Mouse (Mus musculus): ENCODE measurements around the gene Atn1. TPM values are rescaled to one million over a fixed set of nuclear protein-coding genes. Genes with fewer than 3 reads are reported as not detected.

Atn1 gene
- polyA plus RNA-seq, 1 experiment = 83.5 TPM

DNA sequence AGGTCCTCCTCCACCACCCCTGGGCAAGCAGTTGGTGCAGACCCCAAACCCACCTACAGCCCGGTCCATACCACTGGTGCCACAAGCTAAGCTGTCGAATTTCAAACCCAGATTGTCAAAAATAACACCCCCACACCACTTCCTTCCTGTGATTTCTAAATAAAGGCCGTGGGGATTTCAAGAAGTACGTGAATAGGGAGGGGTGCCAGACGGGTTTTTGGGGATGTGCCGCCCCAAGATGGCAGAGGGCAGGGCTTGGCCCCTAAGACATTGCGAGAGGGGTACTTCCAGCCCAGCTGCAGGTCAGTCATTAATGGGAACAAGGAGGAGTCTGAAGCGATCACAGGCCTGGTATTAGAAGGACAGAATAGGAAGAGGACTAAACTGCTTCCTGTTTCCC, 32.8 kb downstream of the Atn1 start:
- 78% methylated on average over 8 of the region's 8 CpGs for WGBS
- H3K4me1 ChIP-seq (ENCODE audit: control insufficient read depth, insufficient read depth, low read length) = no peaks in the 10 kb centered on the region
- no peak overlapping the region for H3K27ac ChIP-seq (ENCODE audit: insufficient read depth, low read length)
- no peak for TF ChIP-seq CTCF (IDR thresholded peaks at IDR 0.05; ENCODE audit: borderline replicate concordance, insufficient read depth, low read depth, low read length)
- TF ChIP-seq POLR2A (IDR thresholded peaks at IDR 0.05; ENCODE audit: borderline replicate concordance, insufficient read depth, low read length) = no peak
- DNase-seq = no peak
- no peak overlapping the region for H3K4me3 ChIP-seq (replicated peaks; ENCODE audit: insufficient read depth, low read depth, low read length)
- H3K27me3 ChIP-seq (ENCODE audit: control insufficient read depth, insufficient read depth, low read length) = no peaks in the 10 kb centered on the region

DNA sequence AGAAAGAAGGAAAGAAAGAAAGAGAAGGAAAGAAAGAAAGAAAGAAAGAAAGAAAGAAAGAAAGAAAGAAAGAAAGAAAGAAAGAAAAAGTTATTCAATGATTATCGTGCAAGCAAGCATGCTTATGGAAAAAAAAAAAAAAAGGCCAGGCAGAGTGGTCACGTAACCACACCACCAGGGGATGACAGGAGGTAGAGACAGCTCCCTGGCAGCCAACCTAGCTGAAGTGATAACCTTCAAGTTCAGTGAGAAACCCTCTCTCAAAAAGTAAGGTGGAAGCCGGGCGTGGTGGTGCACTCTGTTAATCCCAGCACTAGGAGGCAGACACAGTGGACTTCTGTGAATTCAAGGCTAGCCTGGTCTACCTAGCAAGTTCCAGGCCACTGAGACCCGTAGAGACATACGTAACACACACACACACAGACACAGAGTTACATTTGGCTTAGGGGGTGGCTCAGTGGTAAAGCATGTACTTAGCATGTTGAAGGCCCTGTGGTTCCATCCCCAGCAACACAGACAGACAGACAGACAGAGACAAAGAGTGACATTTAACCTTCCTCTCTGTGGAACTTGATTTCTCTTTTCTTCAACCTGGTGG, 33.3 kb downstream of the Atn1 start:
- 86% methylated on average over 6 of the region's 6 CpGs for WGBS
- no peak for DNase-seq
- Histone ChIP-seq H3K27ac (ENCODE audit: insufficient read depth, low read length) (no peak overlapping the region), H3K4me3 (replicated peaks; ENCODE audit: insufficient read depth, low read depth, low read length) (no peak overlapping the region), H3K4me1 (ENCODE audit: control insufficient read depth, insufficient read depth, low read length) (no peaks in the 10 kb centered on the region), H3K27me3 (ENCODE audit: control insufficient read depth, insufficient read depth, low read length) (no peaks in the 10 kb centered on the region)
- TF ChIP-seq CTCF (IDR thresholded peaks at IDR 0.05; ENCODE audit: borderline replicate concordance, insufficient read depth, low read depth, low read length) (no peak), POLR2A (IDR thresholded peaks at IDR 0.05; ENCODE audit: borderline replicate concordance, insufficient read depth, low read length) (no peak)

DNA sequence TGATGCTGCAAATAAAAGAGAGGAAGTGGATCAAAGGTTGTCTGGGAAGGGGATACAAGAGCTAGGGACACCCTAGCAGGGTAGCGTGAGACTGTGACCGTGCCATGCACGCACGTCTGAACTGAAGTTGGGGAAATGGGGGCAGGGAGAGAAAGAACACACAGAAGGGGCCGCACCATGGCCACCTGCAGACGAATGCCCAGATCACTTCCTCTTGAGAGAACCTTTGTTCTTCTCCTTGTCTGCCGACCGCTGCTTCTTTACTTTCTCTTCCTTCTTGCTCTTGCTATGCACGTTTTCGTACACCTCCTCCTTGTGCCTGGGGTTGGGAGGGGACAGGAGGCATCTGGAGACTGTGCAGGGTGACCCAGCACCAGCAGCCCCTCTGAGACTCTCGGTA, 35.4 kb downstream of the Atn1 start:
- Histone ChIP-seq H3K27me3 (ENCODE audit: control insufficient read depth, insufficient read depth, low read length) (no peaks in the 10 kb centered on the region), H3K27ac (ENCODE audit: insufficient read depth, low read length) (no peak overlapping the region), H3K4me3 (replicated peaks; ENCODE audit: insufficient read depth, low read depth, low read length) (no peak overlapping the region), H3K4me1 (ENCODE audit: control insufficient read depth, insufficient read depth, low read length) (no peaks in the 10 kb centered on the region)
- 64% methylated on average over 11 of the region's 11 CpGs for WGBS
- DNase-seq = no peak
- TF ChIP-seq POLR2A (IDR thresholded peaks at IDR 0.05; ENCODE audit: borderline replicate concordance, insufficient read depth, low read length) (no peak), CTCF (IDR thresholded peaks at IDR 0.05; ENCODE audit: borderline replicate concordance, insufficient read depth, low read depth, low read length) (no peak)

DNA sequence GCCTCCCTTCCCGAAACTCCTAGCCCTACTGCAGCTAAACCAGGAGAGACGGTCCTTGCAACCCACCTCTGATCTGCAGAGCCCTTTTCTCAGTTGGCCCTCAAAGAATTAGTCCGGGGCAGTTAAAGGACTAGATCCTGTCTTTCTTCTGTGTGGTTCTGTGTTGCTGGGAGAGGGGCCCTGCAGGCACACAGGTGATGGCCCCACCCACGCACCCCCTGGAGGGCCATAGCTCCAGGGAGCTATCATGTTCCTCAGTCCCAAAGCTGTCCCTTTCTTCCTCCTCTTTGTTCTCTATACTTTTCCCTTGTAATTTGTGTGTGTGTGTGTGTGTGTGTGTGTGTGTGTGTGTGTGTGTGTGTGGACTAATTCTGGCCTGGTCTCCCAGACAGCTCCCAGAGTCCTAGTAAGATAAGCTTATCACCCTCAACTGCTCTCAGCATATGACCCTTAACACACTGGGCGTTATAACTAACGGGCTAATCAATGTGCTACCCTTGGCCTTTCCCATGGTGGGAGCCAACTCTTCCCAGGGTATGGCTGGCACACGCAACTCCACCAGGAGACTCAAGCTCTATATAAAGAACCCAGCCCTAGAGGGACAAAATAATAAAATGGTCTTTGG, 36.9 kb downstream of the Atn1 start:
- WGBS = 77% methylated on average over 7 of the region's 7 CpGs
- H3K4me1 ChIP-seq (ENCODE audit: control insufficient read depth, insufficient read depth, low read length) = no peaks in the 10 kb centered on the region
- H3K27me3 ChIP-seq (ENCODE audit: control insufficient read depth, insufficient read depth, low read length) = no peaks in the 10 kb centered on the region
- no peak overlapping the region for H3K27ac ChIP-seq (ENCODE audit: insufficient read depth, low read length)
- no peak for DNase-seq
- TF ChIP-seq CTCF (IDR thresholded peaks at IDR 0.05; ENCODE audit: borderline replicate concordance, insufficient read depth, low read depth, low read length) (no peak), POLR2A (IDR thresholded peaks at IDR 0.05; ENCODE audit: borderline replicate concordance, insufficient read depth, low read length) (no peak)
- no peak overlapping the region for H3K4me3 ChIP-seq (replicated peaks; ENCODE audit: insufficient read depth, low read depth, low read length)

DNA sequence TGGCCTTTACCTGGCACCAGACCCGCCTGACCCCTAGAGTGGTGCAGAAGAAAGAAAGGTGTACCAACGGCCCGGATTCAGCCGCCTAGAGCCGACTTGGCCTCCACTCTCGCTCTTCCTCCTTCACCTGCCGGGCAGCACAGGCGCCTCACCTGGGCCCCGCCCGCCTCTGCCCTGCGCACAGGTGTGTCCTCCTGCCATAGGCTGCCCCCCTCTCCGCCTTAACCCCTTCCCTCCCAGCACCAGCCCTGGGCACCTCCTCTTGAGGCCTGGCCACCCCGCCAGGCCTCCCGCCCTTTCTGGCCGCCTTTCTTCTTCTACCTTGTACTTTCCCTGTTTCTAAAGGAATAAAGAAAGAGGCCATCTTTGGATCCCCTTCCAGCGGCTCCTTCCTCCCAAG, 37.6 kb downstream of the Atn1 start:
- 72% methylated on average over 16 of the region's 16 CpGs for WGBS
- H3K4me3 ChIP-seq (replicated peaks; ENCODE audit: insufficient read depth, low read depth, low read length) = no peak overlapping the region
- no peak for DNase-seq
- no peaks in the 10 kb centered on the region for H3K27me3 ChIP-seq (ENCODE audit: control insufficient read depth, insufficient read depth, low read length)
- no peak overlapping the region for H3K27ac ChIP-seq (ENCODE audit: insufficient read depth, low read length)
- no peak for TF ChIP-seq POLR2A (IDR thresholded peaks at IDR 0.05; ENCODE audit: borderline replicate concordance, insufficient read depth, low read length)
- H3K4me1 ChIP-seq (ENCODE audit: control insufficient read depth, insufficient read depth, low read length) = peaks cover 4% of the 10 kb centered on the region; the same call in 1 of the 2 replicates

DNA sequence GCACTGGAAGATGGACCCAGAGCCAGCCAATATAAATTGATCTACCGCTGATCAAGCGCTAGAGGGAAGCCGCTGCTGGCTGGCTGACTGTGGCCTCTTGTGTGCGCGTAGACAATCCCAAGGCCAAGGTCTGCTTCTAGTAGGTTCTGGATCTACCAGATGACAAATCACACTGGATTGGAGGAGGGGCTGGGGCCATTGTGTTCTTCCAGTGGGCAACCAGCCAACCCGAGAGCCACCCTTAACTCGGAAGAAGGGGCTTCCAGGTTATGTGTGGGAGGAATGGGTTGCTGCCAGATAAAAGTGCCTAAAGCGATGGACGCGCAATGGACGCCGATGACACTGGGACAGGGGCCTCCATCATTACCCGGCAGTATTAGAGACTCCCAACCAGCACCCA, 38.4 kb downstream of the Atn1 start:
- DNase-seq = no peak
- WGBS = 79% methylated on average over 13 of the region's 13 CpGs

DNA sequence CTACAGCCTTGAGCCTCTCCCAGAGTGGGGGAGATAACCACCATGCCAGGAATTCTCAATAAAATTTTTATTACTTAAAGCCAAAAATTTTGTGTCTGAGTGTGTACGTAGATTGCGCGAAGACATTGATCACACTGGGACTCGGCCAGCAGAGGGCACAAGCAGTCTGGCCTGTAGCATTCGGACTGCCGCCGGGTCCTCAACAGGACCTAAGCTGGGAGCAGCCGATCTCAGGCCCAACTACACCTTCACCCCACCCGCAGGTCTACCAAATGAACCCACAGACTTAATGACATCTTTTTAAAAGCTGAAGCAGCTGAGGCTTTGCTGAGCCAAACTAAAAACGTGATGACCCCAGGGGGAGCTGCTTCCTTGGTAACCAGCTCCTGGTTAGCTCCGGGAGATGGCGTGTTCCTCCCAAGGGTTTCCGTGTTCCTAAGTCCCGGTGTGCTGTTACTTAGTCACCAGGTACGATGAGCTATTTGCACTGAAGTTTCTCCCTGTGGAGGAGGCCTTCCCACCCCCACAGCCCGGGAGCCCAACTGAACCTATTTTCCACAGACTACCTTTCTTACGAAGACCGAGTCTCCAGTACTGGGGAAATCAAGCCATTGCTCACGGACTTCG, 39.3 kb downstream of the Atn1 start:
- H3K27ac ChIP-seq (ENCODE audit: insufficient read depth, low read length) = no peak overlapping the region; the same call in 1 of the 2 replicates
- WGBS = 50% methylated on average over 20 of the region's 20 CpGs
- TF ChIP-seq CTCF (IDR thresholded peaks at IDR 0.05; ENCODE audit: borderline replicate concordance, insufficient read depth, low read depth, low read length) = peak; percentile 68
- TF ChIP-seq POLR2A (IDR thresholded peaks at IDR 0.05; ENCODE audit: borderline replicate concordance, insufficient read depth, low read length) = no peak
- H3K27me3 ChIP-seq (ENCODE audit: control insufficient read depth, insufficient read depth, low read length) = no peaks in the 10 kb centered on the region
- H3K4me1 ChIP-seq (ENCODE audit: control insufficient read depth, insufficient read depth, low read length) = peaks cover 7% of the 10 kb centered on the region; the same call in 1 of the 2 replicates
- no peak overlapping the region for H3K4me3 ChIP-seq (replicated peaks; ENCODE audit: insufficient read depth, low read depth, low read length)
- peak in 1 of 2 experiments; percentile 44 for DNase-seq

More for the DNA sequence above, 38.4 kb downstream of the Atn1 start:
- Histone ChIP-seq H3K27me3 (ENCODE audit: control insufficient read depth, insufficient read depth, low read length) (no peaks in the 10 kb centered on the region), H3K4me1 (ENCODE audit: control insufficient read depth, insufficient read depth, low read length) (peaks cover 7% of the 10 kb centered on the region; the same call in 1 of the 2 replicates), H3K27ac (ENCODE audit: insufficient read depth, low read length) (no peak overlapping the region), H3K4me3 (replicated peaks; ENCODE audit: insufficient read depth, low read depth, low read length) (no peak overlapping the region)
- TF ChIP-seq POLR2A (IDR thresholded peaks at IDR 0.05; ENCODE audit: borderline replicate concordance, insufficient read depth, low read length) = no peak

DNA sequence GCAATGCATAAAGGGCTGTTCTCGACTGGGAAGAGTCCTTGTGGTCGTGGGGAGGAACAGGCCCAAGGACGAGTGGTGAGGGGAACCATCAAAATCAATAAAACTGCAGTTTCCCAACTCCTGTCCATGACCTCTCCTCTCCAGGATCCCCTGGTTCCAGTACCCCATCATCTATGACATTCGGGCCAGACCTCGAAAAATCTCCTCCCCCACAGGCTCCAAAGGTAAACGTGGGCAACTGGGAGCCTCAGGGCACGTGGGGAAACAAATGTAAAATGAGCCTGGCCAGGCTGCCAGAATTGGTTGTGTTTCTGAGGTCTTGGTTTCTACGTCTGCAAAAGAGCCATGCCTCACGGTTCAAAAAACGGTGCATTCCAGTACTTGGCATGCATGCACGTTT, 43.4 kb downstream of the Atn1 start:
- WGBS = 6% methylated on average over 11 of the region's 11 CpGs
- H3K27ac ChIP-seq (ENCODE audit: insufficient read depth, low read length) = no peak overlapping the region
- peak overlapping the region; percentile 93 for H3K4me3 ChIP-seq (replicated peaks; ENCODE audit: insufficient read depth, low read depth, low read length)
- TF ChIP-seq POLR2A (IDR thresholded peaks at IDR 0.05; ENCODE audit: borderline replicate concordance, insufficient read depth, low read length) = no peak
- DNase-seq = no peak
- H3K27me3 ChIP-seq (ENCODE audit: control insufficient read depth, insufficient read depth, low read length) = no peaks in the 10 kb centered on the region
- peaks cover 20% of the 10 kb centered on the region for H3K4me1 ChIP-seq (ENCODE audit: control insufficient read depth, insufficient read depth, low read length)

Measured in cerebellum, adult 2 months (tissue).